Mouse (Mus musculus): ENCODE measurements around the gene Syngr2.

DNA sequence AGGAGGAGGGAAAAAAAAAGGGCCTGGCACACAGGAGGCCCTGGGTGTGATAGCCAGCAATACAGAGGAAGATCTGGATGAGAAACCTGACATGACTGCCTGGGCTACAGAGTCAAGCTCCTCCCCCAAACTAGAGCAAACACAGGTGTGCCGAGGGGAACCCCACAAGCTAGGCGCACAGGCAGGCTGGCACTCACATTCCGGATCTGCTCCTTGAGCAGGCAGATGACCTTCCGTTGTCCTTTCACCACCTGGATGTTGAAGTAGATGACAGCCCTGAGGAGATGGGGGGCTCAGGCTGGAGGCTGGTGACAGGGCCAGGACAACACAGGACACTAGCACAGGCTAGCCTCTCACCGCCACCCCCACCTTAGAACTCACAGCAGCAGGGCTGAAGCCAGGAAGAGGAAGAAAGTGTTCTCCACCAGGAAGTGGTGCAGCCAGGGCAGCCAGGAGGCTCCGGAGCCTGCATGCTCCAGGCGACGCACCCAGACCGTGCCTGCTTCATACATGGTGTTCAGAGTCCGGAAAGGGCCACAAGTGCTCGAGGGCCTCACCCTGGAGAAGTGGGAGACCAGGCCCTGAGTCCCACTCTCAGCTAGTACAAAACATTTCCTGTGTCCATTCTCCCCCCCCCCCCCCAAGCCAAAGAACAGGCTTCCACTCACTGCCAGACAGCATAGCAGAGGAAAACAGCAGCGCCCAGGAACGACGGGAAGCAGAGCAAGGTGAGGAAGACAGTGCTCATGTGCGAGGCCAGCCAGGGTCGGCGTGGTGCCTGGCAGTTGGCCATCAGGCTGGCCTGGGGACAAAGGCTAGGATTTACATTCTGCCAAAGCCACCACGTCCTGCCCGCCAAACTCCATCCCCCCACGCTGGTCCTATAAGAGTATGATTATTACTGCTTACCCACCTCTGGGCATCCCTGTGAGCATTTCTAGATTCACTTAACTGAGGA is 40.5 kb upstream of the Syngr2 start:
- TF ChIP-seq POLR2A (IDR thresholded peaks at IDR 0.05; ENCODE audit: low read depth, low read length), result no peak
- TF ChIP-seq CTCF (IDR thresholded peaks at IDR 0.05; ENCODE audit: extremely low read depth, insufficient read length, insufficient replicate concordance, low read depth, low read length), result no peak

All from small intestine, adult 2 months (tissue).